Mouse (Mus musculus): ENCODE data around the gene Ralgps1. TPM values are rescaled to one million over a fixed set of nuclear protein-coding genes. Genes with fewer than 3 reads are reported as not detected.
A peak's percentile ranks its signal among the peaks of the same experiment; 100 is the strongest.

The Ralgps1 gene
- polyA plus RNA-seq, 1 experiment: 0.47 TPM

GRCm38 (mm10) chr2:33350921-33351320 lies 20.4 kb downstream of the Ralgps1 start:
- Histone ChIP-seq H3K79me2 (ENCODE audit: control insufficient read depth, insufficient read depth) (no peaks in the 10 kb centered on the region), H3K4me3 (ENCODE audit: insufficient read depth, poor library complexity, severe bottlenecking) (no peak overlapping the region), H3ac (ENCODE audit: control insufficient read depth, insufficient read length, low read depth) (no peak overlapping the region), H3K36me3 (ENCODE audit: control insufficient read depth, insufficient read depth) (no peaks in the 10 kb centered on the region), H3K27me3 (ENCODE audit: control insufficient read depth, insufficient read depth, insufficient read length) (no peaks in the 10 kb centered on the region), H3K79me3 (ENCODE audit: low read depth) (no peaks in the 10 kb centered on the region)
- TF ChIP-seq MYOD1 (IDR thresholded peaks at IDR 0.05; ENCODE audit: control insufficient read depth, insufficient read length, low read depth) (no peak), FOSL1 (IDR thresholded peaks at IDR 0.05; ENCODE audit: insufficient read depth, low read length, poor library complexity, severe bottlenecking) (no peak), MAX (IDR thresholded peaks at IDR 0.05) (no peak), CEBPB (IDR thresholded peaks at IDR 0.05; ENCODE audit: low read depth) (no peak), USF1 (IDR thresholded peaks at IDR 0.05; ENCODE audit: low read depth) (no peak), CTCF (IDR thresholded peaks at IDR 0.05; ENCODE audit: control insufficient read depth, insufficient read depth, insufficient read length) (no peak), MYOG (IDR thresholded peaks at IDR 0.05; ENCODE audit: control insufficient read depth, extremely low read depth, insufficient read length) (no peak)

DNA sequence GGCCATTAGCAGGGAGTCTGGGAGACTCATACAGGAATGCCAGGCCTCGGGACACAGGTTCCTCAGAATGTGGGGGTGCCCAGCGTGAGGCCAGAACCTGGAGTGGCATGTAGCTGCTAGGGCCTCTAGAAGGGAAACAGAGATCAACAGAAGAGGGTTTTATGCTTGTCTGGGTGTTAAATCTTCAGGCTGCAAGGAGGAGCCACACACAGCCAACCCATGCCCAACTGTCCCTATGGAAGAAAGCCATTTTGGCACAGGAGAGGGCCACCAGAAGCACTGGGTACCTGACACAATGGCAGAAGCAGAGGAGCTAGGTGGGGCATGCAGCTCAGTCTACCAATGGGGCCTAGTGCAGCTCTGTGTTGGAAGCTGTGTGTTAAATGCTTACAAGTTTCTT lies 21.7 kb downstream of the Ralgps1 start:
- TF ChIP-seq MYOG (IDR thresholded peaks at IDR 0.05; ENCODE audit: control insufficient read depth, extremely low read depth, insufficient read length) (no peak), CEBPB (IDR thresholded peaks at IDR 0.05; ENCODE audit: low read depth) (no peak), USF1 (IDR thresholded peaks at IDR 0.05; ENCODE audit: low read depth) (no peak), CTCF (IDR thresholded peaks at IDR 0.05; ENCODE audit: control insufficient read depth, insufficient read depth, insufficient read length) (no peak), MYOD1 (IDR thresholded peaks at IDR 0.05; ENCODE audit: control insufficient read depth, insufficient read length, low read depth) (no peak), MAX (IDR thresholded peaks at IDR 0.05) (no peak), FOSL1 (IDR thresholded peaks at IDR 0.05; ENCODE audit: insufficient read depth, low read length, poor library complexity, severe bottlenecking) (no peak)
- no peak overlapping the region for H3K4me3 ChIP-seq (ENCODE audit: insufficient read depth, poor library complexity, severe bottlenecking)
- H3K27me3 ChIP-seq (ENCODE audit: control insufficient read depth, insufficient read depth, insufficient read length): no peaks in the 10 kb centered on the region
- H3K79me3 ChIP-seq (ENCODE audit: low read depth): no peaks in the 10 kb centered on the region
- H3K36me3 ChIP-seq (ENCODE audit: control insufficient read depth, insufficient read depth): no peaks in the 10 kb centered on the region
- no peaks in the 10 kb centered on the region for H3K79me2 ChIP-seq (ENCODE audit: control insufficient read depth, insufficient read depth)
- H3ac ChIP-seq (ENCODE audit: control insufficient read depth, insufficient read length, low read depth): no peak overlapping the region

DNA sequence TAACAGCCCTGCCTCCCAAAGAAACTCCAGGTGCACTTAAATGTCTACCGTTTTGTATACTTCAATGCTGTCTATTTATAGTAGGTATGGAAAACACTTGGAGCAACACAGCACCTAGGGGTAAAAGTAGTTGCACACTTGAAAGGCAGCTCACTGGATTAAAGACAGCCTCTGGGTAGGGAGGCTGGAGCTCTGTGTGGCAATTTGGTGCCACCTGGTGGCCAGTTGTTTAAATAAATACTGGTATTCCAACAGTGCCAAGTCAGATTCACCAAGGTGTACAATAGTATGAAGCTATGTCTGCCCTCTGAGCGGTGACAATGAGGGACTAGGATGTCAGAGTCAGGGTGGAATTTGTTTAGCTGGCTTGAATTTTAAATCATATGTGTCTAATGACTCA lies 22.2 kb downstream of the Ralgps1 start:
- H3K4me3 ChIP-seq (ENCODE audit: insufficient read depth, poor library complexity, severe bottlenecking): no peak overlapping the region
- H3K79me3 ChIP-seq (ENCODE audit: low read depth): no peaks in the 10 kb centered on the region
- TF ChIP-seq MAX (IDR thresholded peaks at IDR 0.05) (no peak), CTCF (IDR thresholded peaks at IDR 0.05; ENCODE audit: control insufficient read depth, insufficient read depth, insufficient read length) (peak; percentile 17), MYOD1 (IDR thresholded peaks at IDR 0.05; ENCODE audit: control insufficient read depth, insufficient read length, low read depth) (no peak), CEBPB (IDR thresholded peaks at IDR 0.05; ENCODE audit: low read depth) (no peak)
- no peaks in the 10 kb centered on the region for H3K27me3 ChIP-seq (ENCODE audit: control insufficient read depth, insufficient read depth, insufficient read length)
- H3K36me3 ChIP-seq (ENCODE audit: control insufficient read depth, insufficient read depth): no peaks in the 10 kb centered on the region
- no peaks in the 10 kb centered on the region for H3K79me2 ChIP-seq (ENCODE audit: control insufficient read depth, insufficient read depth)
- H3ac ChIP-seq (ENCODE audit: control insufficient read depth, insufficient read length, low read depth): no peak overlapping the region

- Histone ChIP-seq H3K4me3 (ENCODE audit: insufficient read depth, poor library complexity, severe bottlenecking) (no peak overlapping the region), H3ac (ENCODE audit: control insufficient read depth, insufficient read length, low read depth) (no peak overlapping the region), H3K27me3 (ENCODE audit: control insufficient read depth, insufficient read depth, insufficient read length) (no peaks in the 10 kb centered on the region), H3K79me2 (ENCODE audit: control insufficient read depth, insufficient read depth) (no peaks in the 10 kb centered on the region), H3K79me3 (ENCODE audit: low read depth) (no peaks in the 10 kb centered on the region), H3K36me3 (ENCODE audit: control insufficient read depth, insufficient read depth) (no peaks in the 10 kb centered on the region)
- no peak for TF ChIP-seq MAX (IDR thresholded peaks at IDR 0.05)
- no peak for TF ChIP-seq CTCF (IDR thresholded peaks at IDR 0.05; ENCODE audit: control insufficient read depth, insufficient read depth, insufficient read length)
- TF ChIP-seq USF1 (IDR thresholded peaks at IDR 0.05; ENCODE audit: low read depth): peak; percentile 57
- TF ChIP-seq FOSL1 (IDR thresholded peaks at IDR 0.05; ENCODE audit: insufficient read depth, low read length, poor library complexity, severe bottlenecking): no peak
Measured at GRCm38 (mm10) chr2:33348260-33348659, 23.0 kb downstream of the Ralgps1 start.

GRCm38 (mm10) chr2:33347607-33348006 lies 23.7 kb downstream of the Ralgps1 start:
- peak; percentile 79 for TF ChIP-seq CTCF (IDR thresholded peaks at IDR 0.05; ENCODE audit: control insufficient read depth, insufficient read depth, insufficient read length)
- TF ChIP-seq FOSL1 (IDR thresholded peaks at IDR 0.05; ENCODE audit: insufficient read depth, low read length, poor library complexity, severe bottlenecking): no peak
- Histone ChIP-seq H3K79me3 (ENCODE audit: low read depth) (no peaks in the 10 kb centered on the region), H3K4me3 (ENCODE audit: insufficient read depth, poor library complexity, severe bottlenecking) (no peak overlapping the region), H3K36me3 (ENCODE audit: control insufficient read depth, insufficient read depth) (no peaks in the 10 kb centered on the region), H3K79me2 (ENCODE audit: control insufficient read depth, insufficient read depth) (no peaks in the 10 kb centered on the region), H3ac (ENCODE audit: control insufficient read depth, insufficient read length, low read depth) (no peak overlapping the region), H3K27me3 (ENCODE audit: control insufficient read depth, insufficient read depth, insufficient read length) (no peaks in the 10 kb centered on the region)

DNA sequence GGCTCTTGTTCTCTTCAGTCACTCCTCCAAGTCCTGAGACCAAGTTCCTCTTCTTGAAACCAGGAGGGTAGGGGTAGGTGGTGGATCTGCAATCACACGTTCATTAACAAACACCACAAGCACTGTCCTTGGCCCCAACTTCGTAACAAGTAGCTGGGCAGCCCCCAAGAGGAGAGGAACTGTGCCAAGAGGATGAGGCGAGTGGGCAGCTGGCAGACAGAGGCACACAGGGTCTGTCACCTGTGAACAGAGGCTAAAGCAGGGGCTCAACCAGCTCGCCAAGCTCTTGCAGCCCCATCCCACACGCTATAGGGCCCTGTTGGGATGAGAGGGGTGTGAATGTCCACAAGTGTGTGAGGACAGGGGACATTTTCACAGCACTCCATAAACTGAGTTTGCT lies 24.5 kb downstream of the Ralgps1 start:
- Histone ChIP-seq H3K27me3 (ENCODE audit: control insufficient read depth, insufficient read depth, insufficient read length) (no peaks in the 10 kb centered on the region), H3K79me2 (ENCODE audit: control insufficient read depth, insufficient read depth) (no peaks in the 10 kb centered on the region), H3K79me3 (ENCODE audit: low read depth) (no peaks in the 10 kb centered on the region), H3K36me3 (ENCODE audit: control insufficient read depth, insufficient read depth) (no peaks in the 10 kb centered on the region), H3K4me3 (ENCODE audit: insufficient read depth, poor library complexity, severe bottlenecking) (no peak overlapping the region), H3ac (ENCODE audit: control insufficient read depth, insufficient read length, low read depth) (no peak overlapping the region)
- TF ChIP-seq CTCF (IDR thresholded peaks at IDR 0.05; ENCODE audit: control insufficient read depth, insufficient read depth, insufficient read length) (no peak), FOSL1 (IDR thresholded peaks at IDR 0.05; ENCODE audit: insufficient read depth, low read length, poor library complexity, severe bottlenecking) (no peak), MYOD1 (IDR thresholded peaks at IDR 0.05; ENCODE audit: control insufficient read depth, insufficient read length, low read depth) (no peak), MYOG (IDR thresholded peaks at IDR 0.05; ENCODE audit: control insufficient read depth, extremely low read depth, insufficient read length) (no peak), USF1 (IDR thresholded peaks at IDR 0.05; ENCODE audit: low read depth) (no peak), MAX (IDR thresholded peaks at IDR 0.05) (no peak)
